Mouse (Mus musculus): ENCODE measurements around the gene Tmem50b. TPM values are rescaled to one million over a fixed set of nuclear protein-coding genes. Genes with fewer than 3 reads are reported as not detected.
A peak's percentile ranks its signal among the peaks of the same experiment; 100 is the strongest.

Gene Tmem50b
- total RNA-seq, 2 experiments from 2014 or later, result 46.9 to 55.3 TPM

DNA sequence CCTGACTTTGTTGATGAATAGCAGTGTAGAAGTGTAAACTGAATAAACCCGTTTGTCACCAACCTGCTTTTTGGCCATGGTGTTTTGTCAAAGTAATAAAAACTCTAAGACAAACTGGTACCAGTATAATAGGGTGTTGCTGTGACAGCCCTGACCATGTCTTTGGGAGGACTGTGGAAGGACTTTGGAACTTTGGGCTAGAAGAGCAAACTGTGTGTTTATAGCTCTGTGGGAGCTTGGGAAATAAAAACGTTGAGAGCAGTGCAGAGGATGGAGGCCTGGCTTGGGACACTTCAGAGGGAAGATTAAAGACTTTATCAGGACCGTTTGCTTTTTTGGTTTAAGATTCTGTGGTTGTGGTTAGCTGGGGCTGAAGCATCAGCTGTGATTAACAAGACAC, 26.5 kb downstream of the Tmem50b start:
- intact Hi-C loops (cut with DNase I), result no loop called here
- no peak for DNase-seq

DNA sequence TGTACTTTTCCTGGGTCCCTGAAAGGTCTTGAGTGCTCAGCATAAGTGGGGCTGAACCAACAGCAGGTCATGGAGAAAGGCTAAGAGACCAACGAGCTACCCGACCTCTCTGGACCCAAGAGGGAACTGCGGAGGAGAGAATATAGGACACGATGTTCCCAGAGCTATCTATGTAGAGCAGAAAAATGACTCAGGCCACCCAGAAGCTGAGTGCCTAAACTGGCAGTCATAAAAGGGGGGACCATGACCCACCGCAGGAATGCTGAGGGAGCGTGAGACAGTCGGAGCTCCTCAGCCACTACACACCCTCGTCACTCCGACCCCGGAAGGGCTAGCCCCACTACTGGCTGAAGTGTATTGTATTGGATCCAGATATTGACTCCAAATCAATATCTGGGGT, 28.6 kb downstream of the Tmem50b start:
- intact Hi-C loops (cut with DNase I), result no loop called here
- no peak for DNase-seq

DNA sequence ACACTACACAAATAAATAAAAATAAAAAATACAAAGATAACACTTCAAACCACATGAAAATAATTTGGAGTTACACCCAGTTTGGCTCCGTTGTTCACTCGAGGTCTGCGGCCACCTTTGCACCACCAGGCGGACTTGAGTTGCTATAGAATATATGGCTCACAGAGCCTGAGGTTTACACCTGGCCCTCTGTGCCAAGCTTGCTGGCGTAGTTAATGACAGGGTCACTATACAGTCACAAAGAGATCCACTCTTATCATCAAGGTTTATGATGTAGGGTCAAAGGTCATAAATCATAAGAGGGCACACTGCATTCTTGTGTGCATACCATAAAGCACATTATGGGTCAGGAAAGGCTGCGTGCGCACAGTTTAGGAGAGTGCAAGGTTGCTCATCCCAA, 31.6 kb downstream of the Tmem50b start:
- no peak for DNase-seq
- intact Hi-C loops (cut with DNase I), result no loop called here

DNA sequence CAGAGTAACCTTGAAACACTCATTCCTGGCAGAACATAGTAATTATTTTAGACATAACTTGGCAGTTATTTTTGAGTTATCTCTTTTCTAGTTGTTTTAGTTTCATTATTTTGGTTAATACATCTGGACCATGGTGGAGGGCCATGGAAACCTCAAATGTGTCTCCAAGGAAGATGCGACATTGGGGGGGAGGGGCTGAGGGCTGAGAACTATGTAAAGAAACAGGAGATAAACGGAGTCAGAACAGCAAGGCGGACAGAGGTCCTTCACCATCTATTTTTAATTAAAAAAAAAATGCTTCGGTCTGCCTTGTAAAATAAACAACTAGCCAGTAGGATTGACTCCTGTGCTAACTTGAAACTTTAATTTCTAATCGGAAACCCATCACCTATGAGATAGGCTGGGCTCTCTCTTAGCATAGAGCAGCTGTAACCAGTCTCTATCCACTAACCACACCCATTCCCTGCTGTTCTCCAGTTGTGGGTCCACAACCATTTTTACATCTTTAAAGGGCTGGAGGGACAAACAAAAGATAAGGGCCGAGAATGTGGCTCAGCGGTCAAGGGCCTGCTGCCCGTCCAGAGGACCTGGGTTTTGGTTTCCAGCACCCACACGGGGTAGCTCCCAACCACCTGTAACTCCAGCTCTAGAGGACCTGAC, 32.2 kb downstream of the Tmem50b start:
- DNase-seq, result no peak
- intact Hi-C loops (cut with DNase I), result no loop called here

DNA sequence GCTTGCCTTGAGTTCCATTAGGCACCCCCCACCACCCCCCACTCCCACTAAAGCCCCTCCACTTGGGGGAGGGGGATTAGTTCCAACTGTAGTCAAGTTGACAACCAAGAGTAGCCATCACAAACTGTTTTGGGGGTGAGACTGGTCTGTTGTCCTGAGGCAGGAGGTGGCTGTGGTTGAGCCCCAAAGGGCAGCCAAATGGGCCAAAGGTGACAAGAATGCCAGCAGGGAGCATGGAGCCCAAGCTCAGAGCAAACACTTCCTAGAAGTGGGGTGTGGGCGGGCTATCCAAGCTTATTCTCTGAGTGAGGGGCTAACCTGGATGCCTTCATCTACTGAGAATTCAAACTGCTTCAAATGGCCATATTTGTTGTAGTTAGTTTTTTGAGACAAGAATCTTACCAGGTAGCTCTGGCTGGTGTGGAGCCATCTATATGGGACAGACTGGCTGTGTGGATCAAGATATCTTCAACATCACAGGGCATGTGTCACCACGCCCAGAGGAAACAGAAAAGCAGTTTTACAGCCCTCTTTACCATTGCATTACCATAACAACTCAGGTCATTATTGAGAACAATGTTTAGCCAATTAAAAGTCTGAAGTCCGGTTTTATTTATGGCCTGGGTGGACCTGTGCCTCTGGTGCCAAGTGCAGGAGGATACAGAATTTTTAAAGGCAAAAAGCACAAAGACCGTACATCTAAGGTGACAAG, 32.9 kb downstream of the Tmem50b start:
- DNase-seq, result peak in 1 of 2 experiments; percentile 39
- intact Hi-C loops (cut with DNase I), result no loop called here

DNA sequence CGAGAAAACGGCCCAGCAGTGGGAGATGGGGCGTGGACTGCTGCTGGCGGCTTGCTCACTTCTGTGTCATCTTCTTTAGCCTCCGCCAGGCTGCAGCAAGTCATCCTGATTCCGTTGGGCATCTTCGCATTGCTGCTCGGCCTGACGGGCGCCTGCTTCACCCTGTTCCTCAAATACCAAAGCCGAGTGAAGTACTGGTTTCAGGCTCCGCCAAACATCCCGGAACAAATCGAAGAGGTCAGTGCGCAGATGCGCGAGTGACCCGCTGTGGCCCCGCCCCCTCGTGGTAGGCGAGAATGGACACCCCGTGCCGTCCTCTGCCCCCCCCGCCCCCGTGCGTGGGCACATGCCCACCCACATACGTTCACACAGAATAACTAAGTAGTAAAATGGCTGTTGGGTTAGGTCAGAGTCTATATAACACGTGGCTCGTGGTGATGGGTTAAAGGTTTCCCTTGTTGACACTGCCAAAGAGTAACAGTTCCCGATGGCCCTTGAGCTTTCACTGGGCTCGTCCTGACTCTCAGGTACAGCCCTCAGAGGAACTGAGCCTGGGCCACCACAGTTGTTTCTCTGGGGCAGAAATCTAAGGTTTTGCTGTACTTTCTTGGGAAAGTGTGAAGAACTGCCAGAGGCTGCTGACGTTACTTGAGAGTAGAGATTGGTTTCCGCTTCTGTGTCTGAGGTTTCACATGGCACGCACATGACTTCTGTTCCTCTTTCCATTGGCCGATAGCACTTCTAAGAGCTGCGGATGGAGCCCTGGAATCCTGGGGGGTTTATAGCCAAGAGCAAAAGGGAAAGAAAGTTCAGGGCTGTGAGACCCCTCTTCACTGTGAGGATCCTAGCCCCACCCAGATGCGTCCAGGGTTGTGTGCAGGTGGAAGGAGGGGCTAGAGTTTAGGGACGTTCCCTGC, 35.8 kb downstream of the Tmem50b start:
- no peak for DNase-seq
- intact Hi-C loops (cut with DNase I), result loop anchor here (1.0 to 2.0 kb wide), 2 partner anchors 33 to 49 kb away; no protein-coding TSS in a partner anchor

DNA sequence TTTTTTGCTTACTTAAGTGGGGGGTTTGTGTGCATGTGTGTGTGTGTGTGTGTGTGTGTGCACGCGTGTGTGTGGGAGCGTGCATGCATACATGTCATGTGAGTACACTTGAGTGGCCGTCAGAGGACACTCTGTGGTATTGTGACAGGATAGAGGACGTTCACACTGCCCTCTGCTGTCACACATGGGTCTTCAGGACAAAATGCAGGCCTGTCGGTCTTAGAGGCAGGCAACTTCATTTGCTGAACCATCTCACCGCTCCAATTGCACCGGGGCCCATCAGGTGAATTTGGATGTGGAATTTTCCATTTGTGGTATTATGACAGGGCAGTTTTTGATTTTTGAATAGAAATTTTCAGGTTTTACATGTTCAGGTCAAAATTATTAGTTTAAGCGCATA, 36.5 kb downstream of the Tmem50b start:
- intact Hi-C loops (cut with DNase I), result loop anchor here (1.0 to 2.0 kb wide), 2 partner anchors 32 to 49 kb away; no protein-coding TSS in a partner anchor
- DNase-seq, result peak; percentile 63 to 68

DNA sequence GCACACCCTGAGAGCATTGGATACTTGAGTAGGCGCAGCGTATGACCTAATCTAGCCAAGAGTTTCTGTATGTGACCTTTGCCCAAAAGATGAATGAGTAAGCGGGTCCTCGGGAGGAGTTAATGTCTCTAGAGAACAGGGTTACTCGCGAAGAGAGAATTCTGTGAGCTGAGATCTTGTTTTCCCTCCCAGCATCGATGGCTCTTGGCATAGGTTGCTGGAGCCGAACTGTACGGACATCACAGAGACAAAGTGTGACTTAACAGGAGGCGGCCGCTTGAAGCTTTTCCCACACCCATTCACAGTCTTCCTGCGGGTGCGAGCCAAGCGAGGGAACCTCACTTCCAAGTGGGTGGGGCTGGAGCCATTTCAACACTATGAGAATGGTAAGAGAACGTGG, 39.9 kb downstream of the Tmem50b start:
- peak in 1 of 2 experiments; percentile 59 for DNase-seq

DNA sequence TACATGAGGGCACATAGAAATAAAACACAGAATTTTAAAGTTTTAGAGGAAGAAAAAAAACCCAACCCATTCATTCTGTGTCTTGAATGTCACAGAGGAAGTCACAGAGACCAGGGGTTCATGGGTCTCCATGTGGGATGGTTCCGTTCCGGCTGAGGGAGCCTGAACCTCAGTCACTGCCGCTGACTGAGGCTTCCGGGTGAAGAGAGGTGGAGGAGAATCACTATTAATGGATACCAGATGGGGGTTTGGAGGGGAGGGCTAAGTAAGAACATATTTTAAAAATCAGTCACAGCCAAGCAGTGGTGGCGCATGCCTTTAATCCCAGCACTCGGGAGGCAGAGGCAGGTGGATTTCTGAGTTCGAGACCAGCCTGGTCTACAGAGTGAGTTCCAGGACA, 40.4 kb downstream of the Tmem50b start:
- intact Hi-C loops (cut with DNase I), result no loop called here
- no peak for DNase-seq

More for the DNA sequence above, 39.9 kb downstream of the Tmem50b start:
- intact Hi-C loops (cut with DNase I), result no loop called here

DNA sequence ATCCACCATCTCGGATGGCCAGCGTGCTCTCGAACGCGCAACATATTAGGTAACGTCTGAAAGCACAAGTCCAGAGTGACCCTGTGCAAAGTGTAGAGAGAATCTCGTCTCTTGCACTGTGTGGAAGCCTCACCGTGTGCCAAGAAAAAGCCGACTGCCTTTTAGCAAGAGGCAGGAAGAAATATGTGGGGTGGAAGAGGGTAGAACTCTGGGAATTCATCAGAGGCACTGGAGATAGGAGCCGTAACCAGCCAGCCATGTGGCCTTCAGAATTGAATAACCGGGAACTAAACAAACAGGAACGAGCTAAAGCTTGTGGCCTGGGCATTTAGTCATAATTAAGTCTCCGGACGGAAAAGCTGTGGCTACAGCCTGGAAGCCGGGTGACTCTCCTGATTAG, 40.9 kb downstream of the Tmem50b start:
- intact Hi-C loops (cut with DNase I), result no loop called here

DNA sequence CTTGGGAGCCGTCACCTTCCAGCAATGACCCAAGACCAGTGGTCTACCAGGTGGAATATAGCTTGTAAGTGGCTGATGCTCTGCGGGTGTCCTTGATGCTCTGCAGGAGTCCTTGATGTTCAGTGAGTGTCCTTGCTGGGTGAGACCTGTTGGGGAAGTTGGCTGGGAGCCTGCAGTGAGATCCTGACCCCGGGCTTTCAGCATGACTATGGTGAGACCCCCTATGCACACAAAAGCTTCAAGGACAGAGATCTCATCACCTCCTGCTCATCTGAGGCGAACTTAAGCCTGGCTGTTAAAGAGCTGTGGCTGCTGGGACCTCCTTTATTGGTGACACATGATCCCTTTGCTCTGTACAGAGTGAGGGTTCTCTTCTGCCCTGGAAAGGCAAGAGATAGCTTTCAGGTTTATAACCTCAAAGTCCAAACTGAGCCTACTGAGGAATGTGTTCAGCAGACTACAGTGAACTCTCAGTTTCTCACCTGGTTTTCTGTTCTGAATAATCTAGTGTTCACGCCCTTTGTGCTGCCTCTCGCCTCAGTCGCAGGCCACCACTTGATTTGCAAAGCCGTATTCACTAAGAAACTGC, 42.5 kb downstream of the Tmem50b start:
- no peak for DNase-seq
- intact Hi-C loops (cut with DNase I), result no loop called here

More for the DNA sequence above, 40.9 kb downstream of the Tmem50b start:
- DNase-seq, result no peak

DNA sequence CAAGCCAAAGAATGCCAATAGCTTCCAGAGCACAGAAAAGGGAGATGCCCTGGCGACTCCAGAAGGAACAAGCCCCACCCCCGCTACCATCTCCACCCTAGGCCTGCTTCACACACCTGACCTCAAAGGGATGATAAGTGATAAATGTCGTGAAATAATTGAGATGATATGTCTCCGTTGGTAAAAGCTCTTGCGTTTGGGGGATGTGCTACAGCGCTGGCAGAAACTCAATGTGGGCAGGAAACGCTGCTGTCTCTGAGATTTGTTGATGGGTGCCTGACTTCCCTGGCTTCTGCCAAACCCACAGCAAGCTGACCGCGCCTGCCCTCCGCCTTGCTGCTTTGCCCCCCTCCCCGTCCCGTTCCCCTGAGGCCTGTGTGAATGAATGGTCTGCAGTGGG, 44.0 kb downstream of the Tmem50b start:
- DNase-seq, result peak; percentile 56 to 70
- intact Hi-C loops (cut with DNase I), result no loop called here

DNA sequence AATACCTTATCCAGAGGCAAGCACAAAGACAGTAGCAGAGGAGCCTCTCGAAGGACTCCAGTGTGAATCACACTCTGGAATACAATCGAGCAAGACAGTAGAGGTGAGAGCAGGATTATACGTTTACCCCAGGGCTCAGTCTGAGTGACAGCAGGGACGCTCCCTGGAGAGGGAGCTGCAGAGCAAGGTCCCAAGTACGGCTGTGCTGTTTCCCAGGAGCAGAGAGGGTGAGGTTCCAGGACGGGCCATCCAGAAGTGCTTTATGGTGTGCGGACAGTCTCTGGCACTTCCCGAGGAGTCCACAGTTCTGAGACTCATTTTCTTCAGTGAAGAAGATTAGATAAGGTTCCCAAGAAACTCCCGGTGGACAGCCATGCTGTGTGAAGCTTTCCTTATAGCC, 45.5 kb downstream of the Tmem50b start:
- no peak for DNase-seq
- intact Hi-C loops (cut with DNase I), result no loop called here

DNA sequence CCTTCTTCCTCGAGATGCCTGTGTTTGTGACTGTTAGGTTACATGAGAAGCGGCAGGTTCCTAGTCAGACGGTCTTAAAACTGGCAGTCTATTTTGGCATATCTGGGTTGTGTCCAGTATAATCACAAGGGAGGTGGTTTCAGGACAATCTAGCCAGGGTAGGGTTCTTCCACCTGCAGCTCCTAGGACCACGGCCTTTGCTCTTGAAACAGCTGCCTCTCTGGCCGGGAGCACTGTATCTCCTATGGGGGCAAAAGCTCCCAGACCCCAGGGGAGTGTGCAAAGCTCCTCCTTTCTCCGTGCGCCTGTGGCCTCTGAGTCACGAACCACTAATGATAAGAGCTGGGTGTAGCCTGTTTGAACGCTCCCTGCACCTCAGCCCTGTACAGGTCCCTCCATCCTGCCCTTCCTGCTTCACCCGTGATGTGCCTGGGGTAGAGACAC, 46.5 kb downstream of the Tmem50b start:
- peak; percentile 47 to 59 for DNase-seq
- intact Hi-C loops (cut with DNase I), result no loop called here

DNA sequence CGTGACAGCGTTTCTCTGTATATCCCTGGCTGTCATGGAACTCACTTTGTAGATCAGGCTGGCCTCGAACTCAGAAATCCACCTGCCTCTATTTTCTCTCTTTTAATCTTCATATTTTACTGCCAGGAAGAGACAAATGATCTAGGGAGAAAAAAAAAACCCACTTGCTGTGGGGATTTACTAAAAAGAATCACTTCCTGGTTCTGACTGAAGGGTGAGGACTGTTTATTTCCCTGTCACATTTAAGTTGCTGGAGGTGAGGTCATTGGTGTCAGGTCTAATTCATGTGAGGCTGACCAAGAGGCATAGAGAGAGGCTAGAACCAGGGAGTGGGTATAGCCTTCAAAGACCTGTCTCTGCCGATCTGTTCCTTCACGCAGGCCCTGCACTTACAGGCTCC, 48.0 kb downstream of the Tmem50b start:
- intact Hi-C loops (cut with DNase I), result no loop called here
- DNase-seq, result no peak

DNA sequence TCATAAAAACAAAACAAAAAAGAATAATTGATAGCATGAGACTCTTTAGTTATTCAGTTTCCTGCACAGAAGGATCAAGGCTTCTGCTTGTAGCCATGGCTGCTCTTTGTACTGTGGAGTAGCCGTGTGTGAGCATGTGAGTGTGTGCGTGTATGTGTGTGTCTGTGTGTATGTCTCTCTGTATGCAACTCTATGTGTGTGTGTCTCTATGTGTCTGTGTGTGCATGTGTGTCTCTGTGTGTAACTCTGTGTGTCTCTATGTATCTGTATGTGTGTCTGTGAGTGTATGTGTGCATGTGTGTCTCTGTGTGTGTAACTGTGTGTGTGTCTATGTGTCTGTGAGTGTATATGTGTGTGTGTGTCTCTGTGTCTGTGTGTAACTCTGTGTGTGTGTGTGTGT, 48.6 kb downstream of the Tmem50b start:
- intact Hi-C loops (cut with DNase I), result no loop called here
- DNase-seq, result no peak

DNA sequence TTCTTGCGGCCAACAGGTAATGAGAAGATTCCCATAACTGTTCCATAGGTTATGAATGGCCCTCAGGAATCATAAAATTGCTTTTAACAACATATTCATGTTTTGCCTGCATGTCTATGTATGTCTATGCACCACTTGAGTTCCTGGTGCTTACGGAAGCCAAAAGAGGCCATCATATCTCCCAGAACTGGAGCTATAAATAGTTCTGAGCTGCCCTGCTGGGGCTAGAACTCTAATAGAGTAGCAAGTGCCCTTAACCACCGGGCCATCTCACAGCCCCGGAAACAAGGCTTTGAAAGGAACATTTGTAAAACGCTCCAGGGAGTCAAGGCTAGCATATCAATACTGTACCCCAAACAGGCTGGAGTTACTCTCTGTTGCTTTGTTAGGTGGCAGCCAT, 49.0 kb downstream of the Tmem50b start:
- intact Hi-C loops (cut with DNase I), result no loop called here
- DNase-seq, result peak; percentile 35 to 52

DNA sequence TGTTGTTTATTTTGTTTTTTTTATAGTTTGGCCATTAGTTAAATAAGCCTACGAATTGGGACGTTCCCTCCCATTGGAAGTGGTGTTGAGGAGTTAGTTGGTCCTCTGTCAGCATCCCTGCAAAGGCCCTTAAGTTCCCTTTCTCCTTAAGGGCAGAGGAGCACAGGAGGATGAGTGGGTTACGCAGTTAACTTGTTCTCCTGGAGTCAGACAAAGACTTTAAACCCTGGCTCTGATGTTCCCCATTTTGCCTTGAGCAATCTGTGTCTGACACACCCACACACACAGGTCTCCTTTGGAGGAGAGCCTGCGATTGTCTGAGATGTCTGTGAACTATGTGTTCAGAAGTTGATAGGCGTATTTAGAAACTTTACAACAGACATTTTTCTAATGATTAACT, 49.6 kb downstream of the Tmem50b start:
- DNase-seq, result no peak
- intact Hi-C loops (cut with DNase I), result no loop called here

DNA sequence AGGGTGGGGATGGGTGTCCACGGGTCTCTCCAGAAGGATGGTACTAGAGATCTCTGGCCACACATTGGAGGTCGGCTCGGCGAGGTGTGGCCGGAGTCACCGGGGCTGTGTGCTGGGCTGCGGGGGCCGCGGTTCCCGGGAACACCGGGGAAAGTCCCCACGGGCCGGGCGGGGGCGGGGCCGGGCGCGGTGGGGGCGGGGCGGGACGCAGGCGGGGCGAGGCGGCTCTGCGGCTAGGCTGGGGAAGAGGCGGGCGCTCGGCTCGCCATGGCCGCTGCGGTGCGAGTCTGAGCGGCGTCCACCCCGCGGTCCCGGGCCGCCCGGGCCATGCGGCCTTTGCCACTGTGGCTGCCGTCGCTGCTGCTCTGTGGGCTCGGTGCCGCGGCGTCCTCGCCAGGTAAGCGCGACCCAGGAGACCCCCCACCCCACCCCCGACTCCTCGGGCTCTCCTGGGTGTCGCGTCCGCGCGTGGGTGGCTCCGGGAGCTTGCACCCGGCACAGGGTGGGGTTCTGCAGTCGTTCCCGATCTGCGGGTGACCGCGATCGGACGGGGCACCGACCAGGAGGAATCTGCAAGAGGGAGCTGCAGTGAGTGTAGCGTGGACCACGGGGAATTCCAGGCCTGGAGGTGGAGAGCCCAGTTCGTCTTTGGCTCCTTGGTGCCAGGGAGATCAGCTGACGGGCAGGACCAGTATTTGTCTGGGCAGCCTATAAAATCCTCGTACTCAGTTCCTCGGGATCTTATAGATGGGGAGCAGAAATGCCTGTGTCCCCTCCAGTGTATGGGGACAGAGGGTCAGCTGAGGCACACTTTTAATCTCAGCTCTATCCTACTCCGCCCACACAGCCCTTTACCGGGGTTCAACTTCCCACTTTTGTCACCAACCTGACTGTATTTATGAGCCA, 50.5 kb downstream of the Tmem50b start, which contains the start of gene Ifngr2:
Ifngr2 (plus strand) TSS at position 237 of the 906 bp plus-strand sequence.
- intact Hi-C loops (cut with DNase I), result no loop called here
- peak; percentile 77 for DNase-seq

DNA sequence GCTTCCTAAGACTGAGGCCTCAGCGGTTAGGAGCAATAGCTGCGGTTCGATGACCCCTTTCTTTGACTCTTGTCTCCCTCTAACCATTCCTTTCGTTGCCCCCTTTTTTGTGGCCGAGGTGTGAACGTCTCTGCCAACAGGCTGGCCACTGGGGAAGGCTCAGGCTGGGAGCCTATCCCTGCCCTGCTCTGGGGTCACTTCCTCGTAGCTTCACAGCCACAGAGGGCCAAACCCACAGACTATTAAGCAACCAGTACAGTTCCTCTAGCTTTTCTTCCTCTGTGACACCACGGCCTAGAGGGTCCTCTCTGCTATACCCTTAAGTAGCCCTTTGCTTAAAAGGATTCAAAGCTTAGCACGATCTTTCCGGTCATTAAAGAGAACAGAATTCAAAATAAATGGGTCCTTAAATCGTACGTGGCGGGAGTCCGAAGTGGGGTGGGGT, 51.2 kb downstream of the Tmem50b start:
- DNase-seq, result peak in 1 of 2 experiments; percentile 55
- intact Hi-C loops (cut with DNase I), result no loop called here

Measured in heart, postnatal 10 days (tissue).